Mouse (Mus musculus) c-Kit-positive CD71-negative TER-119-negative erythroid progenitor cells, embryonic 14.5 days (primary cell): ENCODE results near the gene Zup1.
"Not testable (repeated sequence)": the region's sequence is repeated elsewhere in the genome, so short reads cannot be mapped to it uniquely, and the experiment has no call there.

Experiments
- DNase-seq: peaks from one replicate; pipeline ENCODE4 v3.0.0-alpha.2; 2013; ENCODE audit warnings: low read depth

Gene Zup1

DNA sequence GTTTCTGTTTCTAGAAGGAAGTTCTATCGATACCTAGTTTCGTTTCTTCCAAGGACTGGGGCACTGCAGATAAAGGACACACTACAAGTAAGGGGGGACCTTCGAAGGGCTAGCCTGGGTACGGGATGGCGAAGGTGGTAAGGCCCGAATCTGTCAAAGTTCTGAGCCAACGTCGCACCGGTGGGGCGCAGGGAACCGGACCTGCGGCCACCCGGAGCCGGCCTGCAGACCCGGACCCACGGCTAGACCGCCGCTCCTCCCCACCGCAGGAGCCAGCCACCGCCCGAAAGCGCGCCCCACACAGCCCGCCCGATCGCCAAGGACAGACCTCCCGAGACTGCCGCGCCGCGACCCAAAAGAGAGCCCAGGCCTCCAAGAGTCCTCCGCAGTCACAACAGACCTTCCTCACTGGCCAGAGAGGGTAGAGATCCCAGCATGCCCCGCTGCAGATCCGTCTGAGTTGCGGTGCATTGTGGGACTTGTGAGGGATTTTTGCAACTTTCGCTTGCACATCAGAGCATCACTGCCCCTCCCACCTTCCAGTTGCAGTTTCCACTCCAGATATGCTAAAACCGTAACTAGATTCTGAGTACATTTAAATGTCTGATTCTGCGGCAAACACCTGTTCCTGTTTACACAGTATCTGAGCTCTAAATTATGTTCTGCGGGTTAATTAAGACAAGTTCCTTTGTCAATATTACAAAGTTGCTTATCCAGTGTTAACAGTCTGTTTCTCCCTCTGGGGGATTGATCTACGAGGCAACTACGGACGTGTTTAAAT is at the start of gene Zup1:
Zup1 (minus strand) TSS at position 467 of the 781 bp plus-strand sequence.
- peak; percentile 74 for DNase-seq

DNA sequence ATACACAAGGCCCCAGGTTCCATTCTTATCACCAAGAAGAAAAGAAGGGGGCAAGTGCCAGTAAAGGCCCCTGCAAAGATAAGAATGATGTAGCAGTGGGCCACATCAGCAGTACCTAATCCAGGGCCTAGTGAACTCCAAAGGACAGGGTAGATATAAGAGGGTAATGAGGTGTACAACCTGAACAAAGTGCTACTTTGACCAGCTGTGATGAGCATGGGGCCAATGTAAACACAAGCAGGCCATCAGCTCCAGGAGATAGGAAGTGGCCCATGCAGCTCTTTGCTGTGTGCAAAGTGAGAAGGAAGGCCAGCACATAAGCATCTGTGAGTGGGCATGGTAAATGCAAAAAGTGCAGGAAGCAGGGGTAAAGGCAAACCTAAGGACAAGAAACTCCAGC is 47.3 kb upstream of the Zup1 start:
- no peak for DNase-seq

DNA sequence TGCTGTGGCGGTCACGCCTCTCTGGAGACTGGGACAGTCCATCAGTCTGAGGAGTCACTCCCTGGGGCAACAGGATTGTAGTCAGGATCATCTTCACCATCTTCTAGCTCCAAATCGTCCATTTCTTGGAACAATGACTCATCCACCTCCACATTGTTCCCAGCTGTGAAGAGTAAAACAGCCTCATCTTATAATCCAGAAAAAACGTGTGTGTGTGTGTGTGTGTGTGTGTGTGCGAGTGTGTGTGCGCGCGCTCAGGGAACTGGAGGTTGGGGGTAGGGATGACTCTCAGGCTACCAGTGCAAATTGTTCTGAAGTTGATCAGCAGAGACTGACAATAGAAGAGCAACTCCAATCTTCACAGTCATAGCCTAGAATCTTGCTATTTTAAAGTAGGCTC is 45.6 kb upstream of the Zup1 start:
- DNase-seq, result not testable (repeated sequence)

DNA sequence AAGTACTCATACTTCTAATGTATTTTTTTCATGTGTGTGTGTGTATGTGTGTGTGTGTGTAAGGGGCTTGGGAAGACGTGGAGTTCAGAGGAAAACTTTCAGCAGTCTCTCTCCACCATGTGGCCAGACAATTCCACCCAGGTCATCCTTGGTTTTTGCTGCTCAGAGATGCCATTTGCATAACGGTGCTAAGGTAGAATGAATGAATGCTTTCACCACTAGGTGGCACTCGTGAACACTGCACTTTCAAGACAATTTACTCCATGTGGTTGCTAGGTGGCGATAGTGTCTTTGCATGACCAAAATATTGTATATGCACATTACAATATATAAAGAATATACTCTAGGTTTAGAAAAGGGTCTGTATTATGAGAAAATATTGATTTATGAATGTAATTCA is 35.7 kb upstream of the Zup1 start:
- DNase-seq, result peak; percentile 84

DNA sequence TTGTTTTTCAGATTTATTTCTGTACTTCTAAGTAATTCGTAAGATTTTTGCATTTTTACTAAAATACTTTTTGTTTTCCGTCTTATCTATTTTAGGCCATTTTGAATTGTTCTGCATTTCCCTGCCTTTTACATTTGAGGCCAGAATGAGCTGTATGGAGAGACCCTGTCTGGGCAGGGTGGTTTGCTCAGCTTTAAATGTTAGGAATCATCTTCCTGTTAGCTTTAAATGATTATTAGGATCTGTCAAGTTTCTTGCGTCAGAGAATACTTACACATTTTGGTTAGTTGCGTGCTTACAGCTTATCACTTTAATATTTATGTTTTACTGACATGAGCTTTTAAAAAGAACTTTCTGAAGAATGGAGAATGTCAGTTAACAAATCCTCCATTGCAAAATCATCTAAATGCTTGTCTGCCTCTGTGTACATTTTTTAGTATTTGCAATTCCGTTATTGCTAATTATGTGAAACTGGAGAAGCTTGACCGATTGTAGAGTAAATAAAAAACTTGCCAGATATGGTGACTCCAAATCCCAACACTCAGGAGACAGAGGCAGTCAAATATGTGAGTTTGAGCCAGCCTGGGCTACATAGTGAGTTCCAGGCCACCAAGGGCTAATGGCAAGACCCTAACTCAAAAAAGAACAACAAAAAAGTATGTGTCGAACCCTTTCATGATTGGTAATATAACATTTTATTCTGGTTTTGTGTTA is 23.9 kb upstream of the Zup1 start:
- no peak for DNase-seq

DNA sequence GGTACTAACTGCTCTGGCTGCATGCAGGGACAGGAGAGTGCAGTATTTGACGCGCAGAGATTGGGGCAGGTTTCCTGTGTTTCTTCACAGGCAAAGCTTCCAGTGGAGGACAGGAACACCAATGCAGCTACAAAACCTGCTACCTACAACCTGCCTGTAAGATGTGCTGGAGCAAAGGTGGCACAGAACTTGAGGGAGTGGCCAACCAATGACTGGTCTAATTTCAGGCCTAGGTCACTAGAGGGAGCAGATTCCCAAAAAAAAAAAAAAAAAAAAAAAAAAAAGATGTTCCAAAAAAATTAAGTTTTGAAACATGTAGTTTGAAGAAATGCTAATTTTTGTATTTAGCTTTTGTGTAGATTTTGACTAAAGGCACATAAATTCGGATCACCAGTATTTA is 1.4 kb upstream of the Zup1 start:
- DNase-seq, result no peak

DNA sequence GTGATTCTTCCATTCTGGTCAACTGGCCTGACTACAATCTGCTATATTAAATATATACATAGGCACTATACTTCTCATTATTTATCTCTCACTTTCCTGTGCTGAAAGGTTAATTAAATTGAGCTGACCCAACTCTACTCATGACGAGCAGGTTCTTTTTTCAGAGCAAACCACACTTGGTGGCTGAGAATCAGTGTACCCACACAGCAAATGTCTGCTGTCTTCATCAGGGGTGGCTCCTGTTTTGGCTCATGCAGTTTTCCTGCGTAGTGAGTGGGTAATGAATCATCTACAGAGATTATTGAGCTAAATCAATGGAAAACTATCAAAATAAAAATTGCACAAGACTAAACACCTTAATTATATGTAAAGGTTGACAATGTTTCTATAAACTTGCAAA is 4.7 kb downstream of the Zup1 start:
- DNase-seq, result no peak

DNA sequence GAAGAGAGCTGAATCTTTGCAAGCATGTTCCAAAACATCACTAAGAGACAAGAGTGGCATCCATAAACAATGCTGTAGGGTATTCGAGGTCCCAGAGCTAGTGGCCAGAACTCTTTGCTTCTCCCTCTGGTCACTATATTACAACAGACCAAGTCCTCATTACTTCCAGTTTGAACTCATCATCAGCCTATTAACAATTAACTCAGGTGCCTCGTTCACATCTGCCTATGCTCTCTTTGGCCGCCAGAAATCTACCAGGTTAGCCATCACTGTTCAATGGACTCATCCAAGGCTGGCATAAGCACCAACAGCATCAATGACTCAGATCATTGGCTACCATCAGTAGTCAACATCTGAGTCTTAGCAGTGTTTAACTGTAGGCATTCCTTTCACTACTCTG is 5.7 kb downstream of the Zup1 start:
- no peak for DNase-seq

DNA sequence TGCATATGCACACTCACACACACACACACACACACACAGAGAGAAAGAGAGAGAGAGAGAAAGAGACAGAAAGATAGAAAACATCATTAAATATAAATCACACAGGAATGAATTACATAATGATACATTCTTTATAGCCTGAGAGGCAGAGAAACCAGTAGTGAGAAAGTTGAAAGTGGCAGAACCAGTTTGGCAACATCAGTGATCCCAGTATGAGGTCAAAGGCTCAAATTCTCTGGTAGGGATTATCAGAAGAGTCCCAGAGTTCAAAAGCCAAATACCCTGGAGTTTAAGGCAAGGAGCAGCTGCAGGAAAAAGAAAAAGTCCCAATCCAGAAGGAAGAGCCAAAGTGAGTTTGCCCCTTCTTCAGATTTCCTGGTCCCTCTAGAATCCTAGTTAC is 10.4 kb downstream of the Zup1 start:
- no peak for DNase-seq

DNA sequence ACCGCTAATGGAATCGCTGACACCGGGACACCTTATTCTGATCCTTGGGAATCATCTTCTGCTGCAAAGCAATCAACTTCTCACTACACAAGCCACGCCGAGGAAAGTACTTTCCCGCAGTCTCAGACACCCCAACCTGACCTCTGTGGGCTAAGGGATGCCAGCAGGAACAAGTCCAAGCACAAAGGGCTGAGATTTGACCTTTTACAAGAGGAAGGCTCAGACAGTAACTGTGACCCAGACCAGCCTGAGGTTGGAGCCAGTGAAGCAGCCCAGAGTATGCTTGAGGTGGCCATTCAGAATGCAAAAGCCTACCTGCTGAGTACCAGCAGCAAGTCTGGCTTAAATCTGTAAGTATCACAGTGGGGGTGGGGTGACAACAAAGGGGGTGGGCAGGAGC is 45.6 kb downstream of the Zup1 start:
- no peak for DNase-seq

DNA sequence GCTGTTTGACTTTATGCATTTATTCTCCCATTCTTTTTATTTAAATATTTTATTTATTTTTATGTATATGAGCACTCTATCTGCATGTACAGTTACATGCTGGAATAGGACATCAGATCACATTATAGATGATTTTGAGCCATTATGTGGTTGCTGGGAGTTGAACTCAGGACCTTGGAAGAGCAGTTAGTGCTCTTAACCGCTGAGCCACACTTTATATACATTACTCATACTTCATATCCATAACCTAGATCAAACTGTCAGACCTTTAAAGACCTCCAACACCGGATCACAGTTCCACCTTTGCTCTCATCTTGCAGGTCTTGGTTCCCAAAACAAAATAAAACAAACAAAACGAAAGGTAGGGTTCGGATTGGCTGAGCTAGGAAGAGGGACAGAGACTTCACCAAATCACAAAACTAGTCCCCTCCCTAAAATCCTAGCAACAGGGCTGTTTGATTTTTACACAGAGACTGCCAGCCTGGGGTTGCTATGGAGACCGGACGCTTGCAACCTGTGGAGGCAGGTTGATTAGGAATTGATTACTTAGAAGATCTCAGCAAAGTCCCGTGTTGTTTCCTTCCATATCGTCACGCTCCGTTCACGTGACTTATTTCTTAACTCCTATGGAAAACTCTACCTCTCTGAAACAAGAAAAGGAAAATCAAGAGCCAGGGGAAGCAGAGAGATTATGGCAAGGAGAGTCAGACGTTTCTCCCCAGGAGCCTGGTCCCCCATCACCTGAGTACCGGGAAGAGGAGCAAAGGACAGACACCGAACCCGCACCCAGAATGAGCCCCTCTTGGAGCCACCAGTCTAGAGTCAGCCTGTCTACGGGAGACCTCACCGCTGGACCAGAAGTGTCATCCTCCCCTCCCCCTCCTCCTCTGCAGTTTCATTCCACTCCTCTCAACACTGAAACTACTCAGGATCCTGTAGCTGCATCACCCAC is 46.3 kb downstream of the Zup1 start, which contains the start of gene Rsph4a:
Rsph4a (plus strand) TSS at position 582 of the 952 bp plus-strand sequence.
- no peak for DNase-seq

DNA sequence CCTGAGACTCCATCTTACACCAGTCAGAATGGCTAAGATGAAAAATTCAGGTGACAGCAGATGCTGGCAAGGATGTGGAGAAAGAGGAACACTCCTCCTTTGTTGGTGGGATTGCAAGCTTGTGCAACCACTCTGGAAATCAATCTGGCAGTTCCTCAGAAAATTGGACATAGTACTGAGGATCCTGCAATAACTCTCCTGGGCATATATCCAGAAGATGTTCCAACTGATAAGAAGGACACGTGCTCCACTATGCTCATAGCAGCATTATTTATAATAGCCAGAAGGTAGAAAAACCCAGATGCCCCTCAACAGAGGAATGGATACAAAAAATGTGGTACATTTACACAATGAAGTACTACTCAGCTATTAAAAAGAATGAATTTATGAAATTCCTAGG is 49.5 kb downstream of the Zup1 start:
- not testable (repeated sequence) for DNase-seq

DNA sequence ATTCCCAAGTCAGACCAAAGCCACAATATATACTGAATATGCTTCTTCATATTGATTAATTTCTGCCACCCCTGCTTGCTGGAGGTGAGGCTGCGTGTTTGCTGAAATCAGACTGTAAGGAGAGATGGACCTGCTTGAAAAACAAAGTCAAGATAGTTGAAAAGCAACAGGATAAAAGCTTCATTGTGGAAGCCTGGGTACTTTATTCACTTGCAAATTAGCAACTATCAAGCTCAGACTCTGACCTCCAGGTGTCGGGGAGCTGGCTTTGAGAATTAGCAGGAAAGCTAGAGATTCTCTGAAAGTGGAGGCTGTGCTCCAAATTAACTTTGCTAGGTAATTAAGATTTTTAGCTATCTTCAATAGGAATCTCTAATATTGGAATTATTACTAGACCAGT is 68.7 kb downstream of the Zup1 start:
- not testable (repeated sequence) for DNase-seq

DNA sequence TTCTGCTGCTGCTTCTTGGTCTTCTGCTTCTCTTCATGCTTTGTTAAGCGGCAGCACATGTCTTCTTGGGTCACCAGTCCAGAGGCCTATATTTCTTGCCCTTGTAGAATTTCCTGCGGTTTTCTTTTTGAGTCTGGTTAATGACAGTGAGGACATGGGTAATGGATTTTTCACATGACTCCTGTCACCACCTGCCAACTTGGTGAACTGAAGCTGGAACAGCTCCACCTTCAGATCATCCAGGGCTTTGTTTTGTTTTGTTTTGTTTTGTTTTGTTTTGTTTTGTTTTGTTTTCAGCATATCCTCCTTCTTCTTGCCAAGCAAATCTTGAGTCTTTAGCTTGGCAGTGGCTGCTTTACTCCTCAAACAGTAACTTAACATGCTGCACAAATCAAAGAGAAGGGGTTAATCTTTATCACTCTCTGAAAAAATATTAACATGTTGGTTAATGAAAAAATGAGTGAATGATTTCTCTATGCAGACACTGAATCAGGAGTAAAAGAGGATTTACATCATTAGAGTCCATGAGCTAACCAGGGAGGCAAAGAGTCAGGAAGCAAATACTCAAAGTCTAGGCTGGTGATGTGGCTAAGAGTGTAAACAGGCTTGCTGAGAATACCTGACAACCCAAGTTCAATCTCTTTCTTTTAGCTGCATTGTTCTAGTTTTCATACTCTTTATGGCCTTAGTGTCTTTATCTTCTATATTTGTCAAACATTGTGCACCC is 78.2 kb downstream of the Zup1 start:
- DNase-seq, result no peak

DNA sequence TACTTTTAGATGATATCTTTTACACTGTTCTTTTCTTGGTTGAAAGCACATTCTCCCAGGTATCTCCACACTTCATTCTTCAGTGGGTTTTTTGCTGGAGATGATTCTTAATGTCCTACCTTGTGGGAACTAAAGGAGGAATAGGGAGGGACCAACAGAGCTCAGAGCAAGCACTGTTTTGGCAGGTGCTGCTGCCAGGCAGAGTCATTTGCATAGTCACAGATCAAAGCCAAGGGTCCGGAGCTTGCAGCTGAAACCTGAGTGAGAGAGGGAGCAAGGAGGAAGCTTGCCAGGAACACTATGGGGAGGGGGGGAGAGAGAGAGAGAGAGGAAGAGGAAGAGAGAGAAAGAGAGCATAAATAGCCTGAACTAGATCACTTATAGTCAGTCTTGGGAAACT is 80.6 kb downstream of the Zup1 start:
- no peak for DNase-seq
